ENCODE assay signal across 10 mouse cellular contexts in genomic region chr7:44593051-44593450, GRCm38 (mm10). TPM values are rescaled to one million over a fixed set of nuclear protein-coding genes. Genes with fewer than 3 reads are reported as not detected.
A peak's percentile ranks its signal among the peaks of the same experiment; 100 is the strongest.
DNase-seq lines count a peak whose midpoint lies in the region; ATAC-seq lines count a peak whose summit lies in the region.
"Had no signal": no experiment of that assay in that cellular context is flagged by ENCODE, and none has a peak within 500 bp of the region (broad histone marks: within the 10 kb centered on the region; RNA-seq: fewer than 3 reads in every experiment).

No protein-coding gene starts in this region.

- H3K9me3 ChIP-seq in forebrain, embryonic 15.5 days, result no peaks in the 10 kb centered on the region
- no peaks in the 10 kb centered on the region for H3K9me3 ChIP-seq in midbrain, embryonic 14.5 days (ENCODE audit: control insufficient read depth, low read length)
- H3K9me3 ChIP-seq: limb, embryonic 15.5 days had no signal

- H3K36me3 ChIP-seq in forebrain, embryonic 15.5 days, result no peaks in the 10 kb centered on the region
- H3K36me3 ChIP-seq in midbrain, embryonic 14.5 days (ENCODE audit: control insufficient read depth, insufficient read depth, low read length), result peaks cover 4% of the 10 kb centered on the region; the same call in 1 of the 2 replicates
- H3K36me3 ChIP-seq: limb, embryonic 15.5 days had no signal

- no peak overlapping the region for H3K27ac ChIP-seq in forebrain, embryonic 15.5 days (replicated peaks)
- no peak overlapping the region for H3K27ac ChIP-seq in midbrain, embryonic 14.5 days (replicated peaks; ENCODE audit: low read depth, low read length)
- H3K27ac ChIP-seq: limb, embryonic 15.5 days had no signal

- H3K4me2 ChIP-seq in forebrain, embryonic 15.5 days (replicated peaks), result peak overlapping the region; percentile 97
- H3K4me2 ChIP-seq in midbrain, embryonic 14.5 days (ENCODE audit: low read length), result peak overlapping the region; percentile 96

- 2% methylated on average over 15 of the region's 15 CpGs for WGBS in forebrain, embryonic 15.5 days
- WGBS in midbrain, embryonic 14.5 days, result 1% methylated on average over 15 of the region's 15 CpGs

- H3K27me3 ChIP-seq in forebrain, embryonic 15.5 days, result peaks cover 19% of the 10 kb centered on the region
- H3K27me3 ChIP-seq in midbrain, embryonic 14.5 days (ENCODE audit: control insufficient read depth, insufficient read depth, low read length), result peaks cover 19% of the 10 kb centered on the region

- peaks cover 59% of the 10 kb centered on the region for H3K4me1 ChIP-seq in forebrain, embryonic 15.5 days
- peaks cover 40% of the 10 kb centered on the region for H3K4me1 ChIP-seq in midbrain, embryonic 14.5 days (ENCODE audit: control insufficient read depth, insufficient read depth, low read length)

- no peak for ATAC-seq in cerebellum, adult (ENCODE audit: insufficient number of reproducible peaks, low FRiP score, low TSS enrichment)
- ATAC-seq in forebrain, embryonic 15.5 days (replicated peaks), result no peak
- no peak for ATAC-seq in midbrain, embryonic 14.5 days (ENCODE audit: low FRiP score, low TSS enrichment)
- ATAC-seq in megakaryocyte-erythroid progenitor cell, adult 5-6 weeks (replicated peaks; ENCODE audit: low FRiP score, low TSS enrichment, poor library complexity, severe bottlenecking), result no peak
- no peak for ATAC-seq in inflammation-experienced regulatory T-cells, adult 6 months

- H3K9ac ChIP-seq in forebrain, embryonic 15.5 days (replicated peaks), result no peak overlapping the region
- no peak overlapping the region; the same call in 1 of the 2 replicates for H3K9ac ChIP-seq in midbrain, embryonic 14.5 days (replicated peaks; ENCODE audit: low read length)
- H3K9ac ChIP-seq: limb, embryonic 15.5 days had no signal

- peak; percentile 53 for DNase-seq in cerebellum, adult 11 months
- DNase-seq in cerebellum, adult 9-11 months, result peak; percentile 76
- no peak for DNase-seq in midbrain, embryonic 14.5 days
- DNase-seq in ovary, postnatal 10 days (ENCODE audit: low spot score), result no peak

- peak overlapping the region; percentile 64 for H3K4me3 ChIP-seq in forebrain, embryonic 15.5 days
- H3K4me3 ChIP-seq in midbrain, embryonic 14.5 days (replicated peaks; ENCODE audit: low read depth, low read length), result peak overlapping the region; percentile 66
- H3K4me3 ChIP-seq: limb, embryonic 15.5 days had no signal

RNA-seq across cellular contexts. Expression of gene Kcnc3, which starts 2.6 kb away (rescaled TPM):
- polyA plus RNA-seq in forebrain, embryonic 15.5 days (2015; fragmentation: Nextera tagmentation; extraction: Ambion mirVana), result 2.6 and 3.3 TPM in 2 replicates
- polyA plus RNA-seq in midbrain, embryonic 14.5 days (2014; fragmentation: Nextera tagmentation; extraction: Ambion mirVana), result 5.2 and 7.5 TPM in 2 replicates
- total RNA-seq in megakaryocyte-erythroid progenitor cell, adult 5-6 weeks (2014; fragmentation: Nextera tagmentation), result 1.9 and 7.9 TPM in 2 replicates
- 0.11 TPM in 1 of 2 replicates, not detected in the other for total RNA-seq in megakaryocyte-erythroid progenitor cell, adult 5-6 weeks (2017)
- not detected for polyA plus RNA-seq in inflammation-experienced regulatory T-cells, adult 6 months (2017; shearing (Covaris generic))
- polyA plus RNA-seq: thymus, postnatal 0 days had no signal

RNA-seq across cellular contexts. Expression of gene Napsa, which starts 20.9 kb away (rescaled TPM):
- 1.0 and 1.6 TPM in 2 replicates for polyA plus RNA-seq in forebrain, embryonic 15.5 days (2015; fragmentation: Nextera tagmentation; extraction: Ambion mirVana)
- polyA plus RNA-seq in midbrain, embryonic 14.5 days (2014; fragmentation: Nextera tagmentation; extraction: Ambion mirVana), result 1.1 TPM in 1 of 2 replicates, not detected in the other
- total RNA-seq in megakaryocyte-erythroid progenitor cell, adult 5-6 weeks (2014; fragmentation: Nextera tagmentation), result 5.3 and 10.3 TPM in 2 replicates
- 2.0 and 11.0 TPM in 2 replicates for total RNA-seq in megakaryocyte-erythroid progenitor cell, adult 5-6 weeks (2017)
- polyA plus RNA-seq in inflammation-experienced regulatory T-cells, adult 6 months (2017; shearing (Covaris generic)), result 1 to 10 TPM; 1.3 to 7.7 (median 3.2) TPM

RNA-seq across cellular contexts. Expression of gene Nr1h2, which starts 39.3 kb away (rescaled TPM):
- 70.5 and 79.5 TPM in 2 replicates for polyA plus RNA-seq in forebrain, embryonic 15.5 days (2015; fragmentation: Nextera tagmentation; extraction: Ambion mirVana)
- polyA plus RNA-seq in midbrain, embryonic 14.5 days (2014; fragmentation: Nextera tagmentation; extraction: Ambion mirVana), result 57.1 and 62.0 TPM in 2 replicates
- total RNA-seq in megakaryocyte-erythroid progenitor cell, adult 5-6 weeks (2014; fragmentation: Nextera tagmentation), result 68.7 and 69.2 TPM in 2 replicates
- total RNA-seq in megakaryocyte-erythroid progenitor cell, adult 5-6 weeks (2017), result 28.8 and 59.9 TPM in 2 replicates
- polyA plus RNA-seq in inflammation-experienced regulatory T-cells, adult 6 months (2017; shearing (Covaris generic)), result 10 to 100 TPM; 43.0 to 52.2 (median 49.9) TPM

RNA-seq across cellular contexts. Expression of gene Pold1, which starts 44.4 kb away (rescaled TPM):
- polyA plus RNA-seq in forebrain, embryonic 15.5 days (2015; fragmentation: Nextera tagmentation; extraction: Ambion mirVana), result 46.9 and 54.1 TPM in 2 replicates
- polyA plus RNA-seq in midbrain, embryonic 14.5 days (2014; fragmentation: Nextera tagmentation; extraction: Ambion mirVana), result 17.8 and 19.5 TPM in 2 replicates
- total RNA-seq in megakaryocyte-erythroid progenitor cell, adult 5-6 weeks (2014; fragmentation: Nextera tagmentation), result 194 and 214 TPM in 2 replicates
- total RNA-seq in megakaryocyte-erythroid progenitor cell, adult 5-6 weeks (2017), result 61.0 and 90.8 TPM in 2 replicates
- 10 to 100 TPM; 21.0 to 32.4 (median 21.4) TPM for polyA plus RNA-seq in inflammation-experienced regulatory T-cells, adult 6 months (2017; shearing (Covaris generic))

Comparison
In these comparisons a context has a peak if more than half of its experiments do, and no peak if none do; other contexts are left out.
1. DNase-seq: peak in cerebellum, adult 11 months (single experiment) and cerebellum, adult 9-11 months (single experiment); none in midbrain, embryonic 14.5 days (single experiment) and ovary, postnatal 10 days (single experiment).